Mouse (Mus musculus) kidney, adult 2 months (tissue): Measurements from ENCODE around the gene Hibch.

Experiments used
- CTCF ChIP-seq: fragments of 200-500 bp; conservative IDR thresholded peaks from 2 replicates; pipeline ENCODE4 v1.5.1; 2011; ENCODE audit warnings: low read depth, mild to moderate bottlenecking, control low read depth, low read length, moderate library complexity, mixed read lengths; ENCODE audit not compliant: insufficient read depth, insufficient read length
- POLR2A ChIP-seq: fragments of 200-500 bp; IDR thresholded peaks from one replicate; pipeline ENCODE4 v1.6.1; 2011; ENCODE audit warnings: low read depth, low read length, control low read depth

DNA sequence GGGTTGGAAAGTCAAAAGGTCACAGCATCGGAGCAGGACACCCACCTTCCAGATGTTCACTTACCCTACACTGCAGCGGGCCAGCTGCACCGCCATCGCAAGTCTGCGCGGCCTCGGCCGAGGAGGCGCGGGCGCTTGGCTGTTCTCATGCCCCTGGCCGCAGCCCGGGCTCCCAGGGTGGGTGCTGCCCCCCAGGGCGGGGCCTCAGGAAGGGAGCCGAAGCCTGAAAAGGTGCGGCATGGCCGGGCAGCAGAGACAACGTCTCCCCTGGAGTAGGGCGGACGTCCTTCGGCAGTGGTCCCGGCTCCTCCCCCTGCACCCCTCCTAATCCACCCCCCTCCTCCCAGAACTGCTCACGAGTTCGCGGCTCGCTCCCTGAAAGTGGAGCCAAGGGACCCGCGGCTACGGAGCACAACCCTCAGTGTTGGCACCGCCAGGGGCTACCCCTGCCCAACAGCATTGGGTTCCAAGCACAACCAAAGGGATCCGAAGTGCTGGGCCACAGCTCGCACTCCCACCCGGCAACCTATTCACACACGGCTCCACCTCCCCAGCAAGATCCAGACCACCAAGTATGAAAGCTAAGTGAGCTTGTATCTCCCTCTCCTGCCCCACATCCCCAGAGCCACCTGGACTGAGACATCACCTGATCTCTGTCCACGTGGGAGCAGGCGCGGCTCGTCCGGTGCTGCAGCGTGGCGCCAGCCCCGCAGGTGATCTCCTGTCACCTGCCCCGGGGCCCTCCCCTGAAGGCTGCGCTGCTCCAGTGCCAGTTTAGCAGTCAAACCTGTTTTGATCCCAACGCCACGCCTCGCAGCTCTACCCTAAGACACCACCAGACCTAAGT is 108.0 kb downstream of the Hibch start:
- TF ChIP-seq CTCF (no peak), POLR2A (no peak)
